Mouse (Mus musculus) mesoderm, embryonic 11.5 days (tissue): ENCODE measurements around the gene Nnat.

ENCODE experiments used
- DNase-seq: peaks from one replicate; pipeline ENCODE4 v3.0.0-alpha.2; 2012; ENCODE audit warnings: low read depth, low spot score

Gene Nnat

DNA sequence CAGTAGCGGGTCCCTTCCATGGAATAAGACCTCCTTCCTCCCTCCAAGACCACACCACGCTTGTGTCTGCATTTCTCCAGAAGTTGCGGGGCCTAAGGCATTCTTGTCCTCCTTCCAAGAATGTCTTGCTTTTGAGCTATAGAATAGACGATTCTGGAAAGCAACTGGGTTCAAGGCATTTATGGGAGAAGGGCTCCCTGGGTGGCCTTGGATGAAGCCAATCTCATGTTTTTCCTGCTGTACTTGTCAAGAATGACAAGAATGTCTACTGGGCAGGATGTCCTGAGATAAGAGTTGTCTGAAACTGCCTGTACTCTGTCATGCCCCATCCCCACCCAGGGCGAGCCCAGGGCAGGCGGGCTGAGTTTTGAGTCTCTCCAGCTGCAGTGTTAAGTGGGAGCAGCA is 41.6 kb downstream of the Nnat start:
- DNase-seq = peak; percentile 13

DNA sequence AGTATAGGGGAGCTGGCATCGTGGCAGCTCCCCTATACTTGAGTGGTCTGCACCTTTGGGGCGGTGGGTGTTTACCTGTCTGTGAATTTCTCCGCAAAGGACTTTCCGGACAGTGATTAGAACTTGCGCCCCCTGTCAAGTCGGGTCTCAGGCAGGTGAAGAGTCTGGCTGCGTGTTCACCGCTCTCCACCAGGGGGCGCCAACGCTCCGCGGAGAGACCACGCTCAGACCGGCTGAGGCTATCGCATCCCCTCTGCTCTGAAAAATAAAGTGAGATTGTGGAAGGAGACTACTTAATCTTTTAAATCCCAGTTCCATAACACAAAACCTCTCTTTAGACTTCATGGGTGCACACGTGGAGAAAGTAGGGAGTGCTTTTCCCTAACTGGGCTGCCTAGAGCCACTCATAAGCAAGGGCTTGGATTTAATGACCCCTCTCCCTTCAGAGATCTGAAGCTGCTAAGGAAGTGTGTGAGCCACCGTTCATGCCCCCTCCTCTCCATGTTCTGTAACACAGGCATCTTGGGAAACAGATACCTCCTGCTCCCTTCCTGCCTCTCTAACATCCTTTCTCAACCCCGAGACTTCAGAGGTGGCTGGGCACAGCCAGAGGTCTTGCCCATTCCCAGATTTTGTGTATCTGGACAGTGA is 45.3 kb downstream of the Nnat start:
- DNase-seq = peak; percentile 79

DNA sequence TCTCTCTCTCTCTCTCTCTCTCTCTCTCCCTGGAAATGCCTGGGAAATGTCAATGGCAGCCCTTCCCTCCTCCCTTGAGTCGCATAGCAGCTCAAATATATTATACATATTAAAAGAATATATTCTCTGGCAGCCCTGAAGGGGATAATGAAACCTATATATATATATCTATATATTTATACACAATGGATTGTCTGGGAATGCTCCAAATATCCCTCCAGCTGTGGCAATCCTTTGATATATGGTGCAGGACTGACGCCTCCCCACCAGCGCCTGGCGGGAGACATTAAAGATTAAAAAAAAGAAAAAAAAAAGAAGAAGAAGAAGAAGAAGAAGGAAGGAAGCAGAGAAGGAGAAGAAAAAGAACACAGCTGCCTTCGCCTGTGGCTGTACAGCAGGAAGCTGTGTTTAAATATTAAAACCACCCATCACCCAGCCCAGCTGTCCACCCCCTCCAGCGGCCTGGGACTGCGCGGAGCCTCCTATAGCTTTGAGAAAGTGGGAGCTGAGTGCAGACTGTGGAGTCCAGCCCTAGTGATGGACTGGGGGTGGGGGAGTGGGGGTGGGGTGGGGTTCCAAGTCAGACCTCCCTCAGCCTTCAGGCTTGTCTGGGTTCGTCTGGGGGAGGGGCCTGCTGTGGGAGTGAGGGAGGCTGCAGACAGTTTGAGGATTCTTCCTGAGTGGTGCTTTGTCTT is 47.8 kb downstream of the Nnat start:
- peak; percentile 40 for DNase-seq

DNA sequence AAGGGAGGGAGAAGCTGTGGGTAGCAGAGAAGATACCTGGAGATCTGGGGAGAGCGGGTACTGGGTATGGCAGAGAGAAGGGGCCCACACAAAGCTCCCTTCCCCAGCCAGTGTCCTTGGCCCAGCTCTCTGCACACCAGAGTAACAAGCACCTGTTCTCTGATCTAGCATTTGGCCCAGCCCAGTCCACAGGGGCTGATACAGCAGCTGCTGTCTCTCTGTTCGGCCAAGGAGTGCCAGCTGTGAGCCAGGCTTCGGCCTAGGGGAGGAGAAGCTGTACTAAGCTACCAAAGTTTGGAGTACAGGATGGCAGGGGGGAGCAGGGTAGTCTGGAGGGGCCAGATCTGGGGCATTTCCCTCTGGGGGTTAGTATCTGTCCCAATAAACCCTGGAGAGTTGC is 51.9 kb downstream of the Nnat start:
- DNase-seq = no peak
